Mouse (Mus musculus) MEL (cell line): ENCODE data around the gene Tprn. TPM values are rescaled to one million over a fixed set of nuclear protein-coding genes. Genes with fewer than 3 reads are reported as not detected.
A peak's percentile ranks its signal among the peaks of the same experiment; 100 is the strongest.

Source experiments
- DNase-seq: peaks from one replicate; pipeline ENCODE4 v3.0.0; 2011; ENCODE audit warnings: low read depth, low spot score
- H3K27ac ChIP-seq: 2 replicates; pipeline ENCODE4 v1.5.1; 2012; ENCODE audit warnings: low read depth, mild to moderate bottlenecking, control low read depth, low read length, moderate library complexity; ENCODE audit not compliant: control insufficient read depth
- H3K27me3 ChIP-seq, 2 experiments: fragments of 150-350 bp in 1 of 2; sonication (generic) in 1 of 2; 2 replicates each; pipeline ENCODE4 v1.6.1; 2012; ENCODE audit warnings: low read length in 2 of 2, mild to moderate bottlenecking in 2 of 2, improper control_type of control experiment in 1 of 2, moderate library complexity in 1 of 2; ENCODE audit not compliant: insufficient read depth in 2 of 2, control insufficient read depth in 1 of 2
- H3K36me3 ChIP-seq, 2 experiments: 2 replicates each; pipeline ENCODE4 v1.6.1; 2012 to 2014; ENCODE audit warnings: low read length in 2 of 2, improper control_type of control experiment in 1 of 2, inconsistent platforms in 1 of 2, mild to moderate bottlenecking in 1 of 2; ENCODE audit not compliant: insufficient read depth in 2 of 2, control insufficient read depth in 1 of 2
- H3K4me1 ChIP-seq, 2 experiments: fragments of 150-350 bp in 1 of 2; sonication (generic) in 1 of 2; 2 replicates each; pipeline ENCODE4 v1.6.1; 2012; ENCODE audit warnings: low read length in 2 of 2, improper control_type of control experiment in 1 of 2, mild to moderate bottlenecking in 1 of 2; ENCODE audit not compliant: insufficient read depth in 2 of 2, control insufficient read depth in 1 of 2
- H3K4me3 ChIP-seq, 2 experiments: fragments of 150-350 bp in 1 of 2; sonication (generic) in 1 of 2; 2 replicates each; pipeline ENCODE4 v1.5.1; 2012; ENCODE audit warnings: low read depth in 2 of 2, low read length in 2 of 2, mild to moderate bottlenecking in 2 of 2, moderate library complexity in 2 of 2, control low read depth in 1 of 2, improper control_type of control experiment in 1 of 2; ENCODE audit not compliant: control insufficient read depth in 1 of 2, insufficient read depth in 1 of 2
- H3K79me2 ChIP-seq: 2 replicates; pipeline ENCODE4 v1.6.1; 2012; ENCODE audit warnings: mild to moderate bottlenecking, low read length, moderate library complexity; ENCODE audit not compliant: control insufficient read depth, poor library complexity, insufficient read depth
- H3K9ac ChIP-seq: 2 replicates; pipeline ENCODE4 v1.6.1; 2012; ENCODE audit warnings: low read depth, mild to moderate bottlenecking, control low read depth, low read length, moderate library complexity; ENCODE audit not compliant: control insufficient read depth, poor library complexity, severe bottlenecking
- H3K9me3 ChIP-seq: fragments of 150-350 bp; sonication (generic); replicated peaks from 2 replicates; pipeline ENCODE4 v1.6.1; 2012; ENCODE audit warnings: mild to moderate bottlenecking, low read length, improper control_type of control experiment, moderate library complexity; ENCODE audit not compliant: insufficient read depth
- CTCF ChIP-seq, 3 experiments: IDR thresholded peaks in 2 of 3; conservative IDR thresholded peaks in 1 of 3; 2 replicates each; pipeline ENCODE4 v1.5.1; 2011 to 2012; ENCODE audit warnings: low read length in 3 of 3, low read depth in 2 of 3, mild to moderate bottlenecking in 2 of 3, improper control_type of control experiment in 1 of 3, inconsistent platforms in 1 of 3, mixed read lengths in 1 of 3, moderate library complexity in 1 of 3; ENCODE audit not compliant: control insufficient read depth in 1 of 3, insufficient read depth in 1 of 3, poor library complexity in 1 of 3, severe bottlenecking in 1 of 3
- EP300 ChIP-seq, 2 experiments: IDR thresholded peaks; 2 replicates each; pipeline ENCODE4 v1.6.1; 2011; ENCODE audit warnings: improper control_type of control experiment in 2 of 2, low read length in 2 of 2, low read depth in 1 of 2, mild to moderate bottlenecking in 1 of 2
- HCFC1 ChIP-seq: IDR thresholded peaks from 2 replicates; pipeline ENCODE4 v1.6.1; 2012; ENCODE audit warnings: low read depth, mild to moderate bottlenecking, inconsistent platforms, low read length, improper control_type of control experiment, moderate library complexity
- KAT2A ChIP-seq: conservative IDR thresholded peaks from 2 replicates; pipeline ENCODE4 v1.6.1; 2012; ENCODE audit warnings: low read depth, low read length, improper control_type of control experiment, inconsistent platforms
- MAFK ChIP-seq: IDR thresholded peaks from 2 replicates; pipeline ENCODE4 v1.6.1; 2011; ENCODE audit warnings: low read depth, mild to moderate bottlenecking, low read length, improper control_type of control experiment, borderline replicate concordance
- MXI1 ChIP-seq: IDR thresholded peaks from 2 replicates; pipeline ENCODE4 v1.6.1; 2011; ENCODE audit warnings: mild to moderate bottlenecking, low read depth, low read length, improper control_type of control experiment
- MYC ChIP-seq: IDR thresholded peaks from 2 replicates; pipeline ENCODE4 v1.6.1; 2011; ENCODE audit warnings: low read depth, mild to moderate bottlenecking, low read length, improper control_type of control experiment, moderate library complexity
- RAD21 ChIP-seq: IDR thresholded peaks from 2 replicates; pipeline ENCODE4 v1.6.1; 2011; ENCODE audit warnings: mild to moderate bottlenecking, low read depth, low read length, improper control_type of control experiment
- RCOR1 ChIP-seq: IDR thresholded peaks from 2 replicates; pipeline ENCODE4 v1.6.1; 2012; ENCODE audit warnings: low read depth, mild to moderate bottlenecking, inconsistent platforms, low read length, improper control_type of control experiment
- SMC3 ChIP-seq: IDR thresholded peaks from 2 replicates; pipeline ENCODE4 v1.6.1; 2011; ENCODE audit warnings: low read depth, low read length, improper control_type of control experiment
- ZC3H11A ChIP-seq: IDR thresholded peaks from 2 replicates; pipeline ENCODE4 v1.6.1; 2012; ENCODE audit warnings: low read depth, mild to moderate bottlenecking, inconsistent platforms, low read length, improper control_type of control experiment
- ZKSCAN1 ChIP-seq: IDR thresholded peaks from 2 replicates; pipeline ENCODE4 v1.6.1; 2012; ENCODE audit warnings: low read depth, mild to moderate bottlenecking, inconsistent platforms, low read length, improper control_type of control experiment, moderate library complexity
- ZNF384 ChIP-seq: IDR thresholded peaks from 2 replicates; pipeline ENCODE4 v1.6.1; 2012; ENCODE audit warnings: low read depth, mild to moderate bottlenecking, inconsistent platforms, low read length, improper control_type of control experiment
- polyA plus RNA-seq, 2 experiments: library from polyadenylated mRNA; stranded (reverse) in 1 of 2; unstranded in 1 of 2; fragments of >175 nt in 1 of 2; fragments of >200 nt in 1 of 2; gene quantifications; 2 replicates each; pipeline versions ENCODE4 v1.2.1 to v1.2.4; 2012; ENCODE audit warnings: low replicate concordance in 2 of 2, low read depth in 1 of 2; ENCODE audit not compliant: insufficient read length in 2 of 2, insufficient read depth in 1 of 2, missing spikeins in 1 of 2
- total RNA-seq: library from RNA; depleted of rRNA; stranded (reverse); fragments of 300-350 nt; gene quantifications from 2 replicates; pipeline ENCODE4 v1.2.3, GENCODE M21; 2012

Gene Tprn
- total and polyA plus RNA-seq, 3 experiments = 32.9 to 50.8 TPM; not detected in 1

DNA sequence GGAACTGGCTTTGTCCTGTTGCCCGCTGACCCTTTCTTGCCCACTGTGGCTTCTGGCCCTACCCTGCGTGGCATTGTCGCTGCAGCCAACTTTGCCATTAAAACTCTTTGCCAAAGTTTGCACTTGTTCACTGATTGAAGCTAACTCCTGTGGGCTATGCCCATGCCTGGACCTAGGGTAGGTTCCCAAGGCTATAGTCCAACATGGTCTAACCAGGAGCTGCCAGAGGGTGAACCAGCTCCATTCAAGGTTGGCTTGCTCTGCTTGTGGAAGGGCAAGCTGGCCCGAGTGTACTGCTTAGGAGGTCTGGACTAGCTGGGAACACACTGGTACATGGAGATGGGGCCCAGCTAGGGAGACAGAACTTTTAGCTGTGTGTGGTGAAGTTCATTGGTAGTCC lies 18.3 kb upstream of the Tprn start:
- no peaks in the 10 kb centered on the region; the same call in 1 of the 2 replicates for H3K79me2 ChIP-seq
- TF ChIP-seq ZC3H11A = no peak
- no peak for TF ChIP-seq EP300 (IDR thresholded peaks at IDR 0.05; ENCODE audit: low read depth in 1 of 2, low read length in 2 of 2)
- no peak for TF ChIP-seq ZNF384
- no peak for TF ChIP-seq RCOR1
- TF ChIP-seq ZKSCAN1 = no peak
- TF ChIP-seq KAT2A = no peak
- no peaks in the 10 kb centered on the region for H3K27me3 ChIP-seq
- H3K4me3 ChIP-seq = no peak overlapping the region
- DNase-seq = no peak
- H3K9ac ChIP-seq = no peak overlapping the region
- H3K27ac ChIP-seq = no peak overlapping the region
- H3K4me1 ChIP-seq = peaks cover 0 to 12% of the 10 kb centered on the region in 2 experiments; a peak in 3 of 4 replicates
- no peaks in the 10 kb centered on the region for H3K36me3 ChIP-seq
- no peaks in the 10 kb centered on the region for H3K9me3 ChIP-seq

DNA sequence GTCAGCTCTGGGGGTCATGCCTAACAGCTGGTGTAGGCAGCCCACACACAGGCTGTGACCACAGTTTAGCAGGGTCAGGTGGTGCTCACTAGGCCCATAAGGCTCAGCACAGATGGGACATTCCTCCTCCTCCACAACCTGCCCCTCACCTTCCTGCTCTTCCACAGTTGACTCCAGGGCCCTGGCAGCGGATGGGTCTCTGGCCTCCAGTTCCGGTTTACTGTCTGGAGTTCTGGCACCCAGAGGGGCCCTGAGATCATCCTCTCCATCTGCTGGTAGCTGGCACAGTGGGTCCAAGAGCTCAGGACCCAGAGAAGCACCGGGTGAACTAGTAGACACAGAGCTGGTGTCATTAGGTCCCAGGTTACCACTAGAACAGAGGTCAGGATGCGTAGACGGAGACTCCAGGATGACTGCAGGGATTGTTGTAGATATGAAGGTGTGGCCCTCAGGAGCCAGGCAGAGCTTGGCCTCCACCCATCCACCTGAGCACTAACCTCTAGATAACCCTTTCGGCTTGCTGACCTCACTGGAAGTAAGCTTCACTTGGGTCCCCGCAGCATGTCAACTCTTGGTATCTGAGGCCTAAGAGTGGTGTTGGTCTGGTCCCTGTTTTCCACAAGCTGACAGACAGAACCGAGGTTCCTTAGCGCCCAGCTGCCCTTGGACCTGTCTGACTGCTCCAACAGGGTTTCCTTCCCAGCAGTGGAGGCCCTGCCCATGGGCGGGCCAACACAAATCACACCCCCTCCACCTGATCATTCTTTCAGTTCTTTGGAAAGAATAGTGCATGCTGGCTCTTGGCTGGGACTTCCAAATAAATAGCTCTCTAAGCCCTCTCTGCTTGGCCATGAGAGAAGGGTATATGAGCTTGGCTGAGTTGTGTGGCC lies 16.0 kb upstream of the Tprn start, which contains the start of gene AL732309.1:
TSS of gene AL732309.1 (minus strand) at position 681 of the 890 bp plus-strand sequence.
- H3K4me1 ChIP-seq = peaks cover 0 to 7% of the 10 kb centered on the region in 2 experiments; a peak in 3 of 4 replicates
- H3K36me3 ChIP-seq = peaks cover 0 to 2% of the 10 kb centered on the region in 2 experiments; a peak in 1 of 4 replicates
- DNase-seq = no peak
- no peaks in the 10 kb centered on the region for H3K27me3 ChIP-seq
- no peak within 1 kb of the TSS for H3K9ac ChIP-seq
- H3K4me3 ChIP-seq = no peak within 1 kb of the TSS
- H3K79me2 ChIP-seq = no peaks in the 10 kb centered on the region; the same call in 1 of the 2 replicates
- H3K27ac ChIP-seq = no peak within 1 kb of the TSS
- TF ChIP-seq MXI1 (no peak), MAFK (no peak), MYC (no peak)
- no peaks in the 10 kb centered on the region for H3K9me3 ChIP-seq

DNA sequence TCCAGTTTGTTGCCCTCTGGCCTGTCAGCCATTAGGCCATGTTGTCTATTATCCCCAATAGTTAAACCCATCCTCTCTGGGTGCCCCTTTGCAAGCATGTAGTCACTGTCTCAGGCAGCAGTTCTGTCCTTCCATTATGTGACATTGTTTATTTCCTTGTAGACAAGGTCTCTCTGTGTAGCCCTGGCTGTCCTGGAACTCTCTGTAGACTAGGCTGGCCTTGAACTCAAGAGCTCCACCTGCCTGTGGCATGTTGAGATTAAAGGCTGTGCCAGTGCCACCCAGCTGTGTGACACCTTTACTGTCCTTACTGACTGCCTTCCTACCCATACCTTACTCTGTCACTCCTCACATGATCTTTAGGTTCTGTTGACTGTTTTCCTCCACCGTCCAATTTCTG lies 10.1 kb upstream of the Tprn start:
- H3K36me3 ChIP-seq = peaks cover 2 to 8% of the 10 kb centered on the region in 2 experiments; a peak in 2 of 4 replicates
- TF ChIP-seq ZKSCAN1 = no peak
- no peak for TF ChIP-seq HCFC1
- peak; percentile 49 to 66 (median 50) for TF ChIP-seq CTCF (IDR thresholded peaks at IDR 0.05 in 2 of 3, conservative IDR thresholded peaks at IDR 0.05 in 1 of 3; ENCODE audit: control insufficient read depth in 1 of 3, insufficient read depth in 1 of 3, low read depth in 2 of 3, low read length in 3 of 3, poor library complexity in 1 of 3, severe bottlenecking in 1 of 3)
- peak; percentile 78 for TF ChIP-seq SMC3
- peak; percentile 29 for TF ChIP-seq RAD21
- TF ChIP-seq MYC = no peak
- peak; percentile 43; the same call in 1 of the 2 replicates for TF ChIP-seq ZC3H11A
- TF ChIP-seq, all 39 proteins: peak for 4

More for the DNA sequence above, 10.1 kb upstream of the Tprn start:
- no peak overlapping the region for H3K4me3 ChIP-seq
- H3K27me3 ChIP-seq = no peaks in the 10 kb centered on the region
- no peaks in the 10 kb centered on the region for H3K9me3 ChIP-seq
- no peak overlapping the region for H3K9ac ChIP-seq
- no peak overlapping the region for H3K27ac ChIP-seq
- DNase-seq = peak; percentile 54
- H3K79me2 ChIP-seq = peaks cover 20% of the 10 kb centered on the region
- peaks cover 2 to 12% of the 10 kb centered on the region in 2 experiments; a peak in 1 of 4 replicates for H3K4me1 ChIP-seq
